Mouse (Mus musculus) MN1 (cell line): ENCODE results near the gene 1700057G04Rik.

ENCODE experiments used
- DNase-seq: peaks from one replicate; pipeline ENCODE4 v3.0.0-alpha.2; 2016; ENCODE audit warnings: low spot score

1700057G04Rik gene

GRCm38 (mm10) chr9:92386871-92387270 lies 77.7 kb downstream of the 1700057G04Rik start:
- no peak for DNase-seq

DNA sequence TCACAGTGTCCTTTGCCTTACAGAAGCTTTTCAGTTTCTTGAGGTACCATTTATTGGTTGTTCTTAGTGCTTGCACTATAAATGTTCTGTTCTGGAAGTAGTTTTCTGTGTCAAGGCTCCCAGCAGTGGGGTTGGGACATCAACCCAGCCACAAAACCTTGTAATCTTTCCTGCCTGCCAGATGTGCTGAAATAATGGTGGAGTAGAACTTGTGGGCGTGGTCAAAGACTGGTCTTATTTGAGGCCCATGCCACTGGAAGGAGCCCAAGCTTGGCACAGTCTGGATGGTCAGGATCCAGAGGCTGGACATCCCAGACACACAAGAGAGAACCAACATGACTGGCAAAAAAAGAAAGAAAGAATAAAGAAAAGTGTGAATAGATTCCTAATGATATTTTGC lies 78.2 kb downstream of the 1700057G04Rik start:
- DNase-seq = no peak

GRCm38 (mm10) chr9:92402628-92403027 lies 93.5 kb downstream of the 1700057G04Rik start:
- DNase-seq = no peak
